Mouse (Mus musculus) lung, adult 2 months (tissue): Measurements from ENCODE around the gene Rxfp1. TPM values are rescaled to one million over a fixed set of nuclear protein-coding genes. Genes with fewer than 3 reads are reported as not detected.
"Not testable (repeated sequence)": the region's sequence is repeated elsewhere in the genome, so short reads cannot be mapped to it uniquely, and the experiment has no call there.

Experiments
- DNase-seq: peaks from one replicate; pipeline ENCODE4 v3.0.0; 2022
- H3K4me1 ChIP-seq: fragments of 200-500 bp; 2 replicates; pipeline ENCODE4 v1.6.1; 2011; ENCODE audit warnings: low read length; ENCODE audit not compliant: control insufficient read depth, insufficient read depth
- H3K4me3 ChIP-seq: fragments of 200-500 bp; replicated peaks from 2 replicates; pipeline ENCODE3; 2011; ENCODE audit warnings: low read depth, mild to moderate bottlenecking, control low read depth, low read length; ENCODE audit errors: extremely low read depth
- CTCF ChIP-seq: fragments of 200-500 bp; IDR thresholded peaks from 2 replicates; pipeline ENCODE4 v1.5.1; 2011; ENCODE audit warnings: mild to moderate bottlenecking, low read length, control low read depth; ENCODE audit not compliant: insufficient read depth
- POLR2A ChIP-seq: fragments of 200-500 bp; IDR thresholded peaks from 2 replicates; pipeline ENCODE4 v1.6.1; 2011; ENCODE audit warnings: low read depth, mild to moderate bottlenecking, control low read depth, low read length, borderline replicate concordance; ENCODE audit errors: extremely low read depth
- WGBS: fragments of 180-500 bp; shearing (Covaris S2); methylation state at CpG from one replicate; pipeline ENCODE4 v1.1.7; 2018; 5-methylcytosine and 5-hydroxymethylcytosine counted together
- polyA plus RNA-seq: library from polyadenylated mRNA; depleted of rRNA; stranded (reverse); fragments of >200 nt; gene quantifications from 2 replicates; pipeline ENCODE4 v1.2.3, GENCODE M21; 2012

The Rxfp1 gene
- polyA plus RNA-seq, 1 experiment = 0.36 TPM

DNA sequence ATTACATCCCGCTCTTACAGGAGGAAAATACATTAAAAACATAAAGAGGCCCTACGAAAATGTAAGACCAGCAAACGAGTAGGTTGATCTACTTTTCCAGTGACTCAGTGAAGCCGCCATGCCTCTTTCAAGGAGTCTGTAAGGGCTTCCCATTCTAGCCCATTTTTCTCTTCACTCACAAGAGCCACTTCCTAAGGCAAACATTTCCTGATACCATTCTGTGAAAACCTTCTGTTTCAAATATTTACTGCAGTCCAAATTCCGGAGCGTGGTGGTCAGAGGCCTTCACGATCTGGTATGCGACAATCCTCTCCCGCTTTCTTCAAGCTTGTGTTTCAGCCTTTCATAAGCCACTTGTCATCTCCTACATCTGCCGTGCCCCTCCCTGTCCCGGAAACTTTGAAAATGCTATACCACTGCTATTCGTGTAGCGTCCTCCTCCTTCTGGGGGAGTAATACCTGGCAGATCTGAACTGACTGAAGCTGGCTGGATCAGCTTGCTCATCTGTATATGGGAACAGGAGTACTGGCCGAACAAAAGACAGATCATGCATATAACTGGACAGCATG is 11.1 kb downstream of the Rxfp1 start:
- no peak overlapping the region for H3K4me3 ChIP-seq
- WGBS = 57% methylated on average over 14 of the region's 14 CpGs
- DNase-seq = no peak
- H3K4me1 ChIP-seq = no peaks in the 10 kb centered on the region
- TF ChIP-seq POLR2A (no peak), CTCF (no peak)

DNA sequence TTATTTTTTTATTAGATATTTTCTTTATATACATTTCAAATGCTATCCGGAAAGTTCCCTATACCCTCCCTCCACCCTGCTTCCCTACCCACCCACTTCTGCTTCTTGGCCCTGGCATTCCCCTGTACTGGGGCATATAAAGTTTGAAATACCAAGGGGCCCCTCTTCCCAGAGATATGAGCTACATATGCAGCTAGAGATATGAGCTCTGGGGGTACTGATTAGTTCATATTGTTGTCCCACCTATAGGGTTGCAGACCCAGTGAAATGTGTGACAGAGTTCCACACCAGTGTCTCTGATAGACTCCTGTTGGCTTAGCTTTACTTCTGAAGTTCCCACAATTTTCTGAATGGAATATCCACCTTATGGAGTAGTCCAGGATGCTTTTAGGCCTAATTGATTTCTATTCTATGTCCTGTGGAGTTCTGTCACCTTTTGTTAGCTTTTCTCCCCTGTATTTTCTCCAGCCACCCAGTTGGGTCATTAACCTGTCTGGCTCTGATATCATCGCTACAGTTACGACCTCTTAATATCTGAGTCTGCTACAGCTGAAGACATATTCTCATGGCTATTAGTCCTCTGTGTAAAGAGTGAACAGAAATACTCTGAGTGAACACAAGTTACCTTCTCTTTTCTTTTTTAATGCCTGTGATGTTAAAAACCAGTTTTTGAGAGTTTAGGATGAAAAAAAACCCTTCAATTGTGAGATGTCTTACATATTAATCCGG is 16.8 kb downstream of the Rxfp1 start:
- TF ChIP-seq POLR2A = no peak
- no peak for TF ChIP-seq CTCF
- H3K4me3 ChIP-seq = no peak overlapping the region
- 90% methylated on average over 4 of the region's 4 CpGs for WGBS
- H3K4me1 ChIP-seq = no peaks in the 10 kb centered on the region
- DNase-seq = no peak

DNA sequence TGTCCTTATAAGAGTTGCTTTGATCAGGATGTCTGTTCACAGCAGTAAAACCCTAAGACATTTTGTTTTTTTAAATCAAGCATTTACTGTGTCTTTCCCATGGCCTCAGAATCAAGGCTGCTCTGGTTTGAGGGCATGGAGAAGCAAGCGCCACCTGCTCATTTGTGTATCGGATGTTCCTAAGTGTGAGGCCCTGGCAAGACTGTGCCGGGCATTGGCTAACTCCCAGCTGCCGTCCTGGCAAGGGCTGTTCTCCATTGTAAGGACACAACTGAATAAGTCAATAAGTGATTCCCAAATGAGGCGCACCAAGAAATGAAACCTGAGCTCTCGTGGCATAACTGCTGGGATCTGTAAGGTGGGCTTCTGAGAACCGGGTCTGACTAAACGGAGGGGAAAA is 31.2 kb downstream of the Rxfp1 start:
- Histone ChIP-seq H3K4me3 (no peak overlapping the region), H3K4me1 (no peaks in the 10 kb centered on the region)
- 88% methylated on average over 8 of the region's 8 CpGs for WGBS
- TF ChIP-seq CTCF (no peak), POLR2A (no peak)
- DNase-seq = no peak

DNA sequence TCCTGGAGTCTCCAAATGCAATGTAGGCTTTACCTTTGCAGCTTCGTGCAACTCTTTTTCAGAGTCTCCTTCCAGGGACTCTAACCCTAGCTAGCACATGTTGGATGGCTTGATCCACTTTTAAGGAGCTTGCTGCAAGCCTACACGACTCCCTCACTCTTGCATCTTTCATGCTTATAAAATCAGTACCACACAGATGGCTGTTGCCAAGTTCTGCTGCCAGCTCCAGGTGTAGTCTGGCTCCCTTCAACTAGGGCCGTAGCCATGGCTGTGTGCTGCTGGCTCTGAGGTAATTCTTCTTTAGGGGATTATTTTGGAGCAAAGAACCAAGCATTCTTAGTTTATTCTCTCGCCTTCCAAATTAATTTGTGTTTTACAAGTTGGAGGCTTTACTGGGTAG is 34.5 kb downstream of the Rxfp1 start:
- no peaks in the 10 kb centered on the region for H3K4me1 ChIP-seq
- H3K4me3 ChIP-seq = no peak overlapping the region
- TF ChIP-seq POLR2A (no peak), CTCF (no peak)
- DNase-seq = no peak
- WGBS = 83% methylated on average over 4 of the region's 4 CpGs

DNA sequence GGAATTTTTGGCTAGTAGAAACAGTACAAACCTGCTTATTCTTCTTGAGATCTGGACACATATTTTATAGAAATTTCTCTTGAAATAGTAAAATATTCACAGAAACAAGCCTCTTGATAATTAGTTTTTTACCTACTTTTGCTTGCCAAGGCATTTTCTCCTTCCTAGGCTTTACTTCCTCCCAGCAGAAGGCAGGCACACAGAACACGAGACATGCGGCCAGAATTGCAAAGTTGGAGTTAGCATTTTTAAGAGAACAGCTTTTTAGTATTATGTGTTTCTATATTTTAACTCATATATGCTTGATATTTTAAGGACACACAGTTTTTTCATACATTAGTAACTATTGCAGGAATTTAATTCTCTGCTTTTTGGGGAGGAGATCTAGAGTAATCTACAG is 45.7 kb downstream of the Rxfp1 start:
- DNase-seq = no peak
- H3K4me3 ChIP-seq = no peak overlapping the region
- no peaks in the 10 kb centered on the region for H3K4me1 ChIP-seq
- TF ChIP-seq POLR2A (no peak), CTCF (no peak)
- 81% methylated on average over 2 of the region's 2 CpGs for WGBS

DNA sequence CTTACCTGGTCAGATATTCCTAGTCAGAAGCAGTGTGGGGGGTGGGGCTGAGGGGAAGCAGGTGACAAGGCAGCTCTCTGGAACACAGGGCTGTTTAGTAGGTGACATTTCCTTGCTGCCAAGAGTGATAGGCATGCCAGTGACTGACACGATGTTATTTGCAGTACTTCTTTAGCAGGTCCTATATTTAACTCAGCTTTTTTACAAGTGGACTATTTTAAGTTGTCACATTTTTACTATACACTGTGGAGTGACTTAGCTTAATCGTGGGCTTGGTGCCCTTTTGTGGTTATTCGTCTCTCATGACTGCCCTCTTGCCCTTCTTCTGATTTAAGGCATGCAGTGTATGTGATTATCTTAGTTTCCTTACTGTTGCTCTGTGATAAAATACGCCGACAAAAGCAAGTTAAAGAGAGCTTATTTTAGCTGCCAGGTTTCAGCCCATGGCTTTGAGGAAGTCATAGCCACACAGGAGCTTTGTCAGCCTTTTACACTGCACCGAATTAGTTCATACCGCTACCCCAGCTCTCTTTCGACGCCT is 47.5 kb downstream of the Rxfp1 start:
- 65% methylated on average over 9 of the region's 9 CpGs for WGBS
- Histone ChIP-seq H3K4me1 (no peaks in the 10 kb centered on the region), H3K4me3 (no peak overlapping the region)
- no peak for DNase-seq
- TF ChIP-seq CTCF (no peak), POLR2A (no peak)

DNA sequence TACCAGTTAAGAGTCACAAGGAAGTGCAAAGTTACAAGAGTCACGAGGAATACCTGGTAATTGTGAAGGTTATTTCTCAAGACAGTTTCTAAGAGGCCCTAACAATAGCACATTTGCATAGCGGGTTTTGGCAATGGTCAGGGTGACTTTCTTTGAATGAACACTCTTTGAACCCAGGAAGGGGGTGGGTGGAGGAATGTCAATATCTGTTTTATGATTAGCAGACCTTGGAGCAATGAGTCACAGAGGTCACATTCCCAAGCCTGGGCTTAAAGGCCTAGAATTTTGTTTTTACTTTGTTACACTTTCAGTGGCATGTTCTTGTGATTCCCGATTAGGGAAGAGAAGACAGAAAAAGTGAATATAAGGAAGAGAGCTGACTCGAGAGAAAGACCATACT is 49.6 kb downstream of the Rxfp1 start:
- H3K4me3 ChIP-seq, H3K4me1 ChIP-seq, DNase-seq: not testable (repeated sequence)
- WGBS = 85% methylated on average over 4 of the region's 4 CpGs

DNA sequence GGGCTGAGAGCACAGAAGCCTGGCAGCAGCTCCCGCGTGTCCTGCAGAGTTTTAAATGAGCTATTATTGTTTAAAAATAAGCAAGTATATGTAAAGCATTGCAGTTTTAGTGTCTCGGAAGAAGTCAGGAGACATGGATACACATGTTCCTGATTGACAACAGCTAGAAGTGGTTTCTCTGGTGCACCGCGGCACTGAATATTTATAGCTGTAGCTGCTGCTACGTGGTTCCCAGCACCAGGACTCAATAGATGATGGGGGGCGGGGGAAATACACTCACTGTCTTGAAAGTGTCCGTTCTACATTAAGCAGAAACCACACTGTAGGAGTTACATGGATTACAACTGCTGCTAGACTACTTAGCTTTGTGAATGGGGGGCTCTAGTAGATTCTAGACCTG is 54.2 kb downstream of the Rxfp1 start:
- Histone ChIP-seq H3K4me1 (no peaks in the 10 kb centered on the region), H3K4me3 (no peak overlapping the region)
- 83% methylated on average over 8 of the region's 8 CpGs for WGBS
- DNase-seq = no peak
- TF ChIP-seq CTCF (no peak), POLR2A (no peak)

DNA sequence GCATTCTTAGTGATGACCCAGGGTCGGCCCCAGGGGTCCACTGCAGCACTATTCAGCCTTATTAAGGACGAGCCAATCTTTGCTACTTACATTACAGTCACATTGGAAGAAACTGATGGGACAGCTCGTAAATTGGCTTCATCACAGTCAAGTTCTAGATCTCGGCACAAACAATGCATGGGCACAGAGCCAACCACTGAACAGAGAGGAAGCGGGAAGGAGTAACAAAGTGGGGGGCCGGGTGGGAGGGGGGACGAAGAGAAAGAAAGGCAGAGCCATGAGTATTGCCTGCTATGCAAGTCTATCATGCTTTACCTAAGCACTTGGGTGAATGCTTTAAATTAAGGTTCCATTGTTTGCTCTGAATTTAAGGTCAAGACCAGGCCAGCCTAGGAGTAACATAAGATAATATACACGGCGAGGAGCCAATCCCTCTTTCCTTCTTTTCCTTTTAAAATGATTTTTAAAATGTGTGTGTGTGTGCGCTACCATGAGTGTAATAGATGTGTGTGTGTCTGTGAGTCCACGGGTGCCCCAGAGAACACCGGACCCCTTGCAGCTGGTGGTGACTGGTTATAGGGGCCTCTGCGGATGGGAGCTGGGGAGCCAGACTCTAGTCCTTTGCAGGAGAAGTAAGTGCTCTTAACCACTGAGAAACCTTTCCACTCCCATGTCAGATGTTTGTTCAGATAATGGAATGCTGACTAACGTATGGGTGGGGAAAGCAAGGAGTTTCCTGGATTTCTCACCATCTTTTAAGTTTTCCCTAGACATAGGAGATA is 55.1 kb downstream of the Rxfp1 start:
- no peaks in the 10 kb centered on the region for H3K4me1 ChIP-seq
- no peak for DNase-seq
- H3K4me3 ChIP-seq = no peak overlapping the region
- 39% methylated on average over 14 of the region's 14 CpGs for WGBS
- TF ChIP-seq POLR2A = no peak
- no peak for TF ChIP-seq CTCF
